Mouse (Mus musculus): ENCODE results near the gene Slc31a1.

GRCm38 (mm10) chr4:62433939-62434870, 73.7 kb downstream of the Slc31a1 start:
- TF ChIP-seq CTCF (IDR thresholded peaks at IDR 0.05) (no peak), POLR2A (IDR thresholded peaks at IDR 0.05; ENCODE audit: insufficient read depth, low read depth, low read length) (no peak)

Measured in heart, adult 2 months (tissue).